Mouse (Mus musculus) forebrain, embryonic 12.5 days (tissue): ENCODE results near the gene Slc25a51. TPM values are rescaled to one million over a fixed set of nuclear protein-coding genes. Genes with fewer than 3 reads are reported as not detected.
"Not testable (repeated sequence)": the region's sequence is repeated elsewhere in the genome, so short reads cannot be mapped to it uniquely, and the experiment has no call there.

Source experiments
- ATAC-seq: fragments of 200-750 bp; cut with Nextera tagmentation; 2 replicates; pipeline ENCODE4 v1.8.0; 2017; ENCODE audit warnings: moderate TSS enrichment; ENCODE audit not compliant: low FRiP score
- H3K27ac ChIP-seq: fragments of 300-500 bp; sonication (generic); 2 replicates; pipeline ENCODE4 v1.5.1; 2016; ENCODE audit warnings: mild to moderate bottlenecking
- H3K27me3 ChIP-seq: fragments of 300-500 bp; sonication (generic); 2 replicates; pipeline ENCODE4 v1.6.1; 2016; ENCODE audit warnings: mild to moderate bottlenecking
- H3K36me3 ChIP-seq: fragments of 300-500 bp; sonication (generic); replicated peaks from 2 replicates; pipeline ENCODE4 v1.6.1; 2016; ENCODE audit warnings: mild to moderate bottlenecking
- H3K4me1 ChIP-seq: fragments of 300-500 bp; sonication (generic); 2 replicates; pipeline ENCODE4 v1.6.1; 2016
- H3K4me2 ChIP-seq: fragments of 300-500 bp; sonication (generic); 2 replicates; pipeline ENCODE4 v1.6.1; 2016; ENCODE audit warnings: mild to moderate bottlenecking, moderate library complexity
- H3K4me3 ChIP-seq: fragments of 300-500 bp; sonication (generic); replicated peaks from 2 replicates; pipeline ENCODE4 v1.5.1; 2016; ENCODE audit warnings: mild to moderate bottlenecking
- H3K9ac ChIP-seq: fragments of 300-500 bp; sonication (generic); 2 replicates; pipeline ENCODE4 v1.6.1; 2016; ENCODE audit warnings: mild to moderate bottlenecking
- H3K9me3 ChIP-seq: fragments of 300-500 bp; sonication (generic); 2 replicates; pipeline ENCODE4 v1.6.1; 2016
- WGBS: fragments of 180-500 bp; shearing (Covaris S2); methylation state at CpG from one replicate; pipeline ENCODE4 v1.1.7; 2016; 5-methylcytosine and 5-hydroxymethylcytosine counted together
- polyA plus RNA-seq: library from polyadenylated mRNA; unstranded; fragments of >200 nt; fragmentation: Nextera tagmentation; extraction: Ambion mirVana; gene quantifications from 2 replicates; pipeline ENCODE4 v1.2.1, GENCODE M21; 2016

The Slc25a51 gene
- polyA plus RNA-seq, 1 experiment from 2014 or later: 86.8 TPM

GRCm38 (mm10) chr4:45407001-45407702, 1.4 kb downstream of the Slc25a51 start:
- WGBS: 73% methylated on average over 5 of the region's 5 CpGs
- Histone ChIP-seq H3K4me2 (peak overlapping the region; percentile 80), H3K4me1 (peaks cover 33% of the 10 kb centered on the region), H3K27me3 (peaks cover 13% of the 10 kb centered on the region), H3K4me3 (peak overlapping the region; percentile 79), H3K9me3 (no peaks in the 10 kb centered on the region), H3K27ac (no peak overlapping the region), H3K36me3 (peaks cover 27% of the 10 kb centered on the region), H3K9ac (peak overlapping the region; percentile 91)
- ATAC-seq: no peak

GRCm38 (mm10) chr4:45406397-45406796, 2.2 kb downstream of the Slc25a51 start:
- Histone ChIP-seq H3K9ac (peak overlapping the region; percentile 44; the same call in 1 of the 2 replicates), H3K4me1 (peaks cover 33% of the 10 kb centered on the region), H3K27ac (no peak overlapping the region), H3K4me2 (peak overlapping the region; percentile 80), H3K4me3 (peak overlapping the region; percentile 17), H3K27me3 (peaks cover 5% of the 10 kb centered on the region), H3K9me3 (no peaks in the 10 kb centered on the region), H3K36me3 (peaks cover 34% of the 10 kb centered on the region)
- 73% methylated on average over 7 of the region's 7 CpGs for WGBS
- ATAC-seq: no peak

- Histone ChIP-seq H3K27ac (no peak overlapping the region), H3K4me2 (no peak overlapping the region), H3K9ac (no peak overlapping the region), H3K27me3 (no peaks in the 10 kb centered on the region), H3K4me3 (no peak overlapping the region), H3K36me3 (peaks cover 42% of the 10 kb centered on the region), H3K9me3 (no peaks in the 10 kb centered on the region), H3K4me1 (peaks cover 33% of the 10 kb centered on the region)
- WGBS: 88% methylated on average over 7 of the region's 7 CpGs
- ATAC-seq: no peak
Measured at GRCm38 (mm10) chr4:45405315-45405714, 3.3 kb downstream of the Slc25a51 start.

- 92% methylated on average over 7 of the region's 7 CpGs for WGBS
- Histone ChIP-seq H3K4me3 (no peak overlapping the region), H3K4me2 (no peak overlapping the region), H3K27ac (no peak overlapping the region), H3K27me3 (no peaks in the 10 kb centered on the region), H3K36me3 (peaks cover 54% of the 10 kb centered on the region), H3K9ac (no peak overlapping the region), H3K9me3 (no peaks in the 10 kb centered on the region), H3K4me1 (peaks cover 30% of the 10 kb centered on the region)
- ATAC-seq: no peak
Measured at GRCm38 (mm10) chr4:45404086-45404485, 4.5 kb downstream of the Slc25a51 start.

GRCm38 (mm10) chr4:45403499-45403878, 5.1 kb downstream of the Slc25a51 start:
- no peak overlapping the region for H3K4me3 ChIP-seq
- ATAC-seq: no peak
- H3K9ac ChIP-seq: no peak overlapping the region
- 92% methylated on average over 7 of the region's 7 CpGs for WGBS
- peaks cover 27% of the 10 kb centered on the region for H3K4me1 ChIP-seq
- no peaks in the 10 kb centered on the region for H3K27me3 ChIP-seq
- H3K27ac ChIP-seq: no peak overlapping the region
- H3K4me2 ChIP-seq: no peak overlapping the region
- no peaks in the 10 kb centered on the region for H3K9me3 ChIP-seq
- peaks cover 60% of the 10 kb centered on the region for H3K36me3 ChIP-seq

- Histone ChIP-seq H3K4me2 (no peak overlapping the region), H3K27ac (no peak overlapping the region), H3K4me1 (peaks cover 27% of the 10 kb centered on the region), H3K4me3 (no peak overlapping the region), H3K9me3 (no peaks in the 10 kb centered on the region), H3K27me3 (no peaks in the 10 kb centered on the region), H3K9ac (no peak overlapping the region), H3K36me3 (peaks cover 65% of the 10 kb centered on the region)
- 89% methylated on average over 7 of the region's 7 CpGs for WGBS
- no peak for ATAC-seq
Measured at GRCm38 (mm10) chr4:45402878-45403498, 5.6 kb downstream of the Slc25a51 start.

GRCm38 (mm10) chr4:45402281-45402680, 6.3 kb downstream of the Slc25a51 start:
- Histone ChIP-seq H3K9me3 (no peaks in the 10 kb centered on the region), H3K4me3 (no peak overlapping the region), H3K4me2 (no peak overlapping the region), H3K4me1 (peaks cover 22% of the 10 kb centered on the region), H3K9ac (no peak overlapping the region), H3K36me3 (peaks cover 72% of the 10 kb centered on the region), H3K27ac (no peak overlapping the region), H3K27me3 (no peaks in the 10 kb centered on the region)
- 97% methylated on average over 4 of the region's 4 CpGs for WGBS
- ATAC-seq: no peak

- Histone ChIP-seq H3K36me3 (peaks cover 77% of the 10 kb centered on the region), H3K4me3 (no peak overlapping the region), H3K27me3 (no peaks in the 10 kb centered on the region), H3K27ac (no peak overlapping the region), H3K9ac (no peak overlapping the region), H3K9me3 (no peaks in the 10 kb centered on the region), H3K4me1 (peaks cover 6% of the 10 kb centered on the region; the same call in 1 of the 2 replicates), H3K4me2 (no peak overlapping the region)
- 96% methylated on average over 45 of the region's 45 CpGs for WGBS
- ATAC-seq: no peak
Measured at GRCm38 (mm10) chr4:45399421-45400210, 8.9 kb downstream of the Slc25a51 start.

GRCm38 (mm10) chr4:45398315-45398714, 10.3 kb downstream of the Slc25a51 start:
- not testable (repeated sequence) for ATAC-seq, H3K4me1 ChIP-seq, H3K9me3 ChIP-seq, H3K27me3 ChIP-seq, H3K4me2 ChIP-seq, H3K9ac ChIP-seq, H3K4me3 ChIP-seq, H3K27ac ChIP-seq
- WGBS: 89% methylated on average over 5 of the region's 5 CpGs
- H3K36me3 ChIP-seq: peaks cover 64% of the 10 kb centered on the region

- 91% methylated on average over 6 of the region's 6 CpGs for WGBS
- H3K27me3 ChIP-seq, H3K4me1 ChIP-seq, H3K9me3 ChIP-seq, ATAC-seq, H3K27ac ChIP-seq, H3K4me3 ChIP-seq, H3K9ac ChIP-seq, H3K4me2 ChIP-seq: not testable (repeated sequence)
- H3K36me3 ChIP-seq: peaks cover 45% of the 10 kb centered on the region
Measured at GRCm38 (mm10) chr4:45396211-45396610, 12.4 kb downstream of the Slc25a51 start.

GRCm38 (mm10) chr4:45393658-45394057, 14.9 kb downstream of the Slc25a51 start:
- WGBS: 88% methylated on average over 5 of the region's 5 CpGs
- Histone ChIP-seq H3K27me3 (no peaks in the 10 kb centered on the region), H3K36me3 (peaks cover 21% of the 10 kb centered on the region), H3K4me1 (no peaks in the 10 kb centered on the region), H3K27ac (no peak overlapping the region), H3K4me3 (no peak overlapping the region), H3K9me3 (no peaks in the 10 kb centered on the region), H3K9ac (no peak overlapping the region), H3K4me2 (no peak overlapping the region)
- no peak for ATAC-seq

- Histone ChIP-seq H3K4me2 (no peak overlapping the region), H3K9ac (no peak overlapping the region), H3K9me3 (no peaks in the 10 kb centered on the region), H3K4me3 (no peak overlapping the region), H3K36me3 (peaks cover 15% of the 10 kb centered on the region), H3K4me1 (no peaks in the 10 kb centered on the region), H3K27me3 (no peaks in the 10 kb centered on the region), H3K27ac (no peak overlapping the region)
- 86% methylated on average over 8 of the region's 8 CpGs for WGBS
- no peak for ATAC-seq
Measured at GRCm38 (mm10) chr4:45392994-45393393, 15.6 kb downstream of the Slc25a51 start.
